Mouse (Mus musculus): ENCODE data around the gene Mars2.

Mars2 gene

DNA sequence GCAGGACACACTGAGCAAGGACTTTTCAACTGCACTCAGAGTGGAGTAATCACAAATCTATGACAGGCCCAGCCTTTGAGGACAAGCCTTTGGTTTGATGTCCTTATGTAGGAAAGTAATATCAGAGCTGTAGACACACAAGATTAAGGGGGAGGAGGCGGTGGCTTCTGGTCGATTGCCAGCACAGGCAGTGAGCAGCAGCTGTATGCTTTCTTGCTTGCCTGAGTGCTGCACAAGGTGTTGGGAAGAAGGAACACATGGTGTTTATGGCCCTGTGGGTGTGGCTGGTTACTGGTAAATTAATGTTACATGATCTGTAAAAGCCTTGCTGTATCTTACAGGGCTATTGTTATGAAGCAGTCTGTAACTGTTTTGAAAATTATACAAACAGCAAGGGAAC lies 19.8 kb upstream of the Mars2 start:
- DNase-seq (ENCODE audit: extremely low read depth, insufficient read length, low spot score) = no peak

- DNase-seq (ENCODE audit: extremely low read depth, insufficient read length, low spot score) = no peak
Measured at GRCm38 (mm10) chr1:55221352-55221751, 15.6 kb upstream of the Mars2 start.

DNA sequence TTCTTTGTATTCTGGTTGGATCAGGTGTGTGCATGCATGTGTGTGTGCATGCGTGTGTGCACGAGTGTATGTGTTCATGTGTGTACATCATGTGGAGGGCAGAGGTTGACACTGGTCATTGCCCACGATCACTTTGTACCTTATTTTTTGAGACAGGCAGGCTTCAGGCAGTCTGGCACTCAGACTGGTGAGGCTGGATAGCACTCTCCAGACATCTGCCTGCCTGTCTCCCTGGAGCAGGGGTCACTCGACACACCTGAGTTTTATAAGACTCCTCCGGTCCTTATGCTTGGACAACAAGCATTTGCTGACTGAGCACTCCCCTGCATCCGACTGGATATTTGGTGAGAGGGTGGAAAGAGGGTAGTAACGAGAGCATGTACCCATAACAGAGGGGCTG lies 14.0 kb upstream of the Mars2 start:
- no peak for DNase-seq (ENCODE audit: extremely low read depth, insufficient read length, low spot score)

DNA sequence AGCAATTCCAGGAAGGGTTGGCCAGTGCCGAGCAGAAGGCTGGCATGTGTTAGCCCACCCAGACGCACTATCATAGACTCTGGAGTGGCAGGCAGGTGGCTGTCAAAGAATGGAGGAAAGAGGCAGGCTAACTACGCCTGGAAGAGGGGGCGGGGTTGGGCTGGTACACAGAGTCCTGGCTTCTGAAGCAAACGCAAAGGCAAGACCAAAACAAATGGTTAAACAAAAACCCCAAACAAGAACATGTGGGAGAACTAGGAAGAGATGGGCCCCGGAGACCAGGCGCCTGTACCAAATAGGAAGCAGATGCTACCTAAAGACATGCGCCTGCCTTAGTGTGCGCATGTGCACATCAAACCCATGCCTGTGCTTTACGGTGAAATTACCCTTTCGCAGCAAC lies 12.9 kb upstream of the Mars2 start:
- no peak for DNase-seq (ENCODE audit: extremely low read depth, insufficient read length, low spot score)

DNA sequence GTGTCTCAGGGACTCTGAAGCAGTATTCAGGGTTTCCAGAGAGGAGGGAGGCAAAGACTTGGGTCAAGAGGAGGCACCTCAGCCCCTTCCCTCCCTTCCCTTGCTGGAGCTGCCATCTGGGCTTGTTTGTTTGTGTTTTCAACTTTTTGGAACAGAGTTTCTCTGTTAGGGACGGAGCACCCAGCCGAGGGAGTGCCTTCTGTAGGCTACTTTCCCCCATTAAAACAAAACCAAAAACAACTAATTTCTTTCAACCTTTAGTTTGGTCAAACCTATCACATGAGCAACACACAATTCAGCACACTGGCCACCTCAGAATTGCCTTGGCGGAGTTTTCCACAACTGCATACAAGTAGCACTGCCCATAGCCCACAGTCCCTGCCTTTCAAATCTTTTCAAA lies 11.6 kb upstream of the Mars2 start:
- DNase-seq (ENCODE audit: extremely low read depth, insufficient read length, low spot score) = no peak

- DNase-seq (ENCODE audit: extremely low read depth, insufficient read length, low spot score) = no peak
Measured at GRCm38 (mm10) chr1:55226011-55226857, 10.7 kb upstream of the Mars2 start, which contains the start of gene Rftn2. Gene Rftn2 (minus strand): TSS chr1:55226782.

- no peak for DNase-seq (ENCODE audit: extremely low read depth, insufficient read length, low spot score)
Measured at GRCm38 (mm10) chr1:55227376-55227775, 9.6 kb upstream of the Mars2 start.

- no peak for DNase-seq (ENCODE audit: extremely low read depth, insufficient read length, low spot score)
Measured at GRCm38 (mm10) chr1:55228256-55228884, 8.6 kb upstream of the Mars2 start.

GRCm38 (mm10) chr1:55234910-55235520 lies 2.0 kb upstream of the Mars2 start:
- DNase-seq (ENCODE audit: extremely low read depth, insufficient read length, low spot score) = no peak

- DNase-seq (ENCODE audit: extremely low read depth, insufficient read length, low spot score) = no peak
Measured at GRCm38 (mm10) chr1:55236487-55236886, 490 bp upstream of the Mars2 start.

DNA sequence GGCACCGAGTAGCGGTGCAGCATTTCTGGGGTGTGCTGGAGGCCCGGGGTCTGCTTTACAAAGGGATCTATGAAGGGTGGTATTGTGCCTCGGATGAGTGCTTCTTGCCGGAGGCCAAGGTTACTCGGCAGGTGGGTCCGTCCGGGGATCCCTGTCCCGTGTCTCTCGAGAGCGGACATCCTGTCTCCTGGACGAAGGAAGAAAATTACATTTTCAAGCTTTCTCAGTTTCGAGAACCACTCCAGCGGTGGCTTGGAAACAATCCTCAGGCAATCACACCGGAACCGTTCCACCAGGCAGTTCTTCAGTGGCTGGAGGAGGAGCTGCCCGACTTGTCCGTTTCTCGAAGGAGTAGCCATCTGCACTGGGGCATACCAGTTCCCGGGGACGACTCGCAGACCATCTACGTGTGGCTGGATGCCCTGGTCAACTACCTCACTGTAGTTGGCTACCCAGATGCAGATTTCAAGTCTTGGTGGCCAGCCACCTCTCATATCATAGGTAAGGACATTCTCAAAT lies 725 bp downstream of the Mars2 start:
- no peak for DNase-seq (ENCODE audit: extremely low read depth, insufficient read length, low spot score)

GRCm38 (mm10) chr1:55238496-55238895 lies 1.5 kb downstream of the Mars2 start:
- no peak for DNase-seq (ENCODE audit: extremely low read depth, insufficient read length, low spot score)

GRCm38 (mm10) chr1:55239237-55239636 lies 2.3 kb downstream of the Mars2 start:
- DNase-seq (ENCODE audit: extremely low read depth, insufficient read length, low spot score) = peak; percentile 33

GRCm38 (mm10) chr1:55246374-55246773 lies 9.4 kb downstream of the Mars2 start:
- no peak for DNase-seq (ENCODE audit: extremely low read depth, insufficient read length, low spot score)

GRCm38 (mm10) chr1:55264385-55264784 lies 27.4 kb downstream of the Mars2 start:
- no peak for DNase-seq (ENCODE audit: extremely low read depth, insufficient read length, low spot score)

DNA sequence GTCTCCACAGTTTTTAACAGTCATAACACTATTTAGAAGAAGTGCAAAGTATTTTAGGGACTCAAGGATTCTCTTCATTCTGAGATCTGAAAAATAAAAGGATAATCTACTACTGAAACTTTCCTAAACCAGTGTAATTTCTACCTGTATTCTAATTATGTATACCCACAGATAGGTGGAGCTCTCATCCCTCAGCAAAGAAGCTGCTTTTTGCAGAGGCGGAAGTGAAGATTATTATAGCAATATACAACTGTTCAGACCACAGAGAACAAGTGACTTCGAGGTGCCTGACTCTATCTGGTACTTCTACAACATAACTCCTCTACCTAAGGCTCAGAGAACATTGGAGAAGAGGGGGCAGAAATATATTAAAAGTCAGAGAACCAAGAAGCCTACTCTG lies 28.5 kb downstream of the Mars2 start:
- DNase-seq (ENCODE audit: extremely low read depth, insufficient read length, low spot score) = no peak

DNA sequence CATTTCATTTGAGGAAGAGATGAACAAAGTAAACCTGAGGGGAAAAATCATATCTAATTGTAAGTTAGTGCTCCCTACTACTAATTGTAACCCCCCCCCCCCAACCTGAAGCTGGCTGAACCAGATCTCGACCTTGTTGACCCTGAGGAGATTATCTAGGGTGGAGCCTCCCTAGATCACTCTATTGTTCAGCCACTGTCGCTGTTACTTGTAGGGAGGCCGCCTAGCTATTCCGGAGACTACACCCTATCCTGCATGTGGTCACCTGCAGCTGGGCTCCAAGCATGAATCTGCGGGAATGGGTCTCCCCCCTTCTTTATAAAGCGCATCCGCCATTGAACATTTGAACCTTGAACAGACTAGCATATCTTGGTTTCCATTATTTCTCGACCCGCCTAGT lies 42.1 kb downstream of the Mars2 start:
- DNase-seq (ENCODE audit: extremely low read depth, insufficient read length, low spot score) = no peak

All from 3134 (cell line).